Mouse (Mus musculus): ENCODE measurements at regions not wholly inside any gene's neighbourhood (a gene's known extent, or its start where the extent isn't known, plus 50 kb on each side); places are given as distances from the start of the nearest gene placed in this dataset.

DNA sequence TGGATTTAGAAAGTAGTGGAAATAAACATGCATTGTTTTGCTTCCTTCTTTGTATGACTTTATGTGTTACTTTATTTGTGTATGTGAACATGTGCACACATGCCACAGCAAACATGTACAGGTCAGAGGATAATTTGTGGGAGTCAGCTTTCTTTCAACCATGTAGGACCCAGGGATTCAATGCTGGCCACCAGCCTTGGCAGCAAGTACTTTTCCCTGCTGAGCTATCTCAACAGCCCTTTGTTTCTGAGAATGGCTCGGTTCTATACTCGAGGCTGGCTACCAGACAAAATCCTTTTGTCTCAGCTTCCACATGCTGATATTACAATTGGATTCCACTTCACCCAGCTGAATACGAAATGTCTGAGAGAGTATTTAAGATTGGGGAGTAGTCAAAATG lies 349.9 kb downstream of the Zfp619 start:
- Histone ChIP-seq H3K9me3 (ENCODE audit: control insufficient read depth) (no peaks in the 10 kb centered on the region), H3K27ac (ENCODE audit: low read depth, low read length) (no peak overlapping the region), H3K4me2 (replicated peaks; ENCODE audit: low read depth) (no peak overlapping the region), H3K36me3 (ENCODE audit: control insufficient read depth, insufficient read depth) (no peaks in the 10 kb centered on the region), H3K27me3 (replicated peaks; ENCODE audit: control insufficient read depth, insufficient read depth, low read length) (no peaks in the 10 kb centered on the region), H3K4me3 (ENCODE audit: low read depth, low read length) (no peak overlapping the region), H3K9ac (ENCODE audit: low read depth, low read length) (no peak overlapping the region), H3K4me1 (replicated peaks; ENCODE audit: control insufficient read depth, insufficient read depth, low read length) (no peaks in the 10 kb centered on the region)
- 48% methylated on average over 3 of the region's 3 CpGs for WGBS
- no peak for TF ChIP-seq CTCF (IDR thresholded peaks at IDR 0.05; ENCODE audit: low read depth)
- ATAC-seq = no peak

DNA sequence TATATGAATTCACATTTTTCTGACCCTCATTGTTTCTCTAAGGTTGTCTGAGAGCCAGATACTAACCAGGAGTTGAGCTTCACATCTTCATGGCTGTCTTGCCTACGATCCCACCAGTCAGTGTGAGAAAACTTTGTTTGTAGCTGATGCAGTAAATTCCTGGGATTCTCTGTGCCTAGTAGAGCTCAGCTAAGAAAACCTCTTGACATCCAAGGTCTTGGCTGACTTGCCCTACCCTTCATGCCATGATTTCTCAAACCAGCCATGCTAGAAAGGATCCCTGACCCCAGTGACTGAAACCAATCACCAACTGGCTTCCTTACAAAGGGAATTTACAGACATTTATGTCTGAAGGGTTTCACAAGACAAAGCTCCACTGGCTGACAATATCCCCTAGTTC lies 364.5 kb downstream of the Zfp619 start:
- Histone ChIP-seq H3K27ac (ENCODE audit: low read depth, low read length) (no peak overlapping the region), H3K4me2 (replicated peaks; ENCODE audit: low read depth) (no peak overlapping the region), H3K27me3 (replicated peaks; ENCODE audit: control insufficient read depth, insufficient read depth, low read length) (no peaks in the 10 kb centered on the region), H3K4me1 (replicated peaks; ENCODE audit: control insufficient read depth, insufficient read depth, low read length) (no peaks in the 10 kb centered on the region), H3K36me3 (ENCODE audit: control insufficient read depth, insufficient read depth) (no peaks in the 10 kb centered on the region), H3K4me3 (ENCODE audit: low read depth, low read length) (no peak overlapping the region), H3K9ac (ENCODE audit: low read depth, low read length) (no peak overlapping the region), H3K9me3 (ENCODE audit: control insufficient read depth) (no peaks in the 10 kb centered on the region)
- TF ChIP-seq CTCF (IDR thresholded peaks at IDR 0.05; ENCODE audit: low read depth) = no peak
- 40% methylated on average over 1 of the region's 1 CpGs for WGBS
- ATAC-seq = no peak

DNA sequence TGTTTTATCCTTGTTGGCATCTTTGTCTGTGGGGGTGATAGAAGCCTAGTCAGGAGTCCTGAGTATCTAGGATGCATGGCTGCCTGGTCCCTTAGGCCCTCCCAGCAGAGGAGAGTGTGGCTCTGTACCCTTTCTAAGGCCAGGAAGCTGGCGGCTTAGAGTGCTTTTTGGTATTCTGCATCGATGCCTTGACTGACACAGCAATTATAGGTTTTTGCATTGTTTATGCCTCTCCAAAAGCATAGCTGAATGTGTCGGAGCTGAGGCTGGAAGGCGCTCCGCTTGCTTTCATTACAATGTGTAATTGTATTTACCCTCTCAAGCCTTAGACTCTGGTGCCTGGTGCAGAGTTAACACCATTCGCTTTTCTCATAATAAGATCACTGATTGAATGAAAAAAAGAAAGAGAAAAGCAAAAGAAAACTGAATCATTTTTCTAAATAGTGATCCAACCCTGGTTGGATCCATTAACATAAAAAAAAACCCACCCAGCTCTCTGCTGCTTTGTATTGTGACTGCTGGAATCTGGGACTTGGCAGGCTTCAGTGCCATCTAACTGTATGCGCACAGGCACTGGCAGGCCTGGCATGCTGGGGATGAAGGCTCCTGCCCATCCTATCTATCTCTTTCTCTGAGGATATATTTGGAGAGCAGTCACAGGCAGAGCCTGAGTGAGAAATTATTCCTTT lies 376.8 kb downstream of the Zfp619 start:
- WGBS = 86% methylated on average over 7 of the region's 7 CpGs
- TF ChIP-seq CTCF (IDR thresholded peaks at IDR 0.05; ENCODE audit: low read depth) = no peak
- Histone ChIP-seq H3K36me3 (ENCODE audit: control insufficient read depth, insufficient read depth) (no peaks in the 10 kb centered on the region), H3K27ac (ENCODE audit: low read depth, low read length) (no peak overlapping the region), H3K4me2 (replicated peaks; ENCODE audit: low read depth) (no peak overlapping the region), H3K9me3 (ENCODE audit: control insufficient read depth) (no peaks in the 10 kb centered on the region), H3K9ac (ENCODE audit: low read depth, low read length) (no peak overlapping the region), H3K4me1 (replicated peaks; ENCODE audit: control insufficient read depth, insufficient read depth, low read length) (no peaks in the 10 kb centered on the region), H3K4me3 (ENCODE audit: low read depth, low read length) (no peak overlapping the region), H3K27me3 (replicated peaks; ENCODE audit: control insufficient read depth, insufficient read depth, low read length) (no peaks in the 10 kb centered on the region)
- no peak for ATAC-seq

DNA sequence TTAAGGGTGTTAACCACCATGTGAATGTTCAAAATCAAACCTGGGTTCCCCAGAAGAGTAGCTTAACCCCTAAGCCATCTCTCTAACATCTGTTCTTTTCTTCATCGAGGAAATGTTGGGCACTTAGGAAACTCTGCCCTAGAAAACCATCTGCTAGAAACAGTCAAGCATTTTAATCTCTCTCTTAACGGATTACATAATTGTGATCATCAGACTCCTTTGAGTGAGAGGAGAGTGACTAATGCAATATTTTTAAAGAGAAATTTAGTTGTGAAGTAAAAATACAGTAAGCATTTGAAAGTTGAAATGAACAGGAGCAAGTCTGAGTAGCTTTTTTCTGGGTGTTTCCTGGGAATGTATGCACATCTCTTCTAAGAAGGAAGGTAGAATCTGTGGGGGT lies 379.4 kb downstream of the Zfp619 start:
- TF ChIP-seq CTCF (IDR thresholded peaks at IDR 0.05; ENCODE audit: low read depth) = no peak
- WGBS = 74% methylated on average over 2 of the region's 2 CpGs
- no peak overlapping the region for H3K9ac ChIP-seq (ENCODE audit: low read depth, low read length)
- no peaks in the 10 kb centered on the region for H3K36me3 ChIP-seq (ENCODE audit: control insufficient read depth, insufficient read depth)
- H3K27me3 ChIP-seq (replicated peaks; ENCODE audit: control insufficient read depth, insufficient read depth, low read length) = no peaks in the 10 kb centered on the region
- no peak for ATAC-seq
- H3K9me3 ChIP-seq (ENCODE audit: control insufficient read depth) = no peaks in the 10 kb centered on the region
- H3K4me1 ChIP-seq (replicated peaks; ENCODE audit: control insufficient read depth, insufficient read depth, low read length) = no peaks in the 10 kb centered on the region
- no peak overlapping the region for H3K4me3 ChIP-seq (ENCODE audit: low read depth, low read length)
- H3K27ac ChIP-seq (ENCODE audit: low read depth, low read length) = no peak overlapping the region
- no peak overlapping the region for H3K4me2 ChIP-seq (replicated peaks; ENCODE audit: low read depth)

DNA sequence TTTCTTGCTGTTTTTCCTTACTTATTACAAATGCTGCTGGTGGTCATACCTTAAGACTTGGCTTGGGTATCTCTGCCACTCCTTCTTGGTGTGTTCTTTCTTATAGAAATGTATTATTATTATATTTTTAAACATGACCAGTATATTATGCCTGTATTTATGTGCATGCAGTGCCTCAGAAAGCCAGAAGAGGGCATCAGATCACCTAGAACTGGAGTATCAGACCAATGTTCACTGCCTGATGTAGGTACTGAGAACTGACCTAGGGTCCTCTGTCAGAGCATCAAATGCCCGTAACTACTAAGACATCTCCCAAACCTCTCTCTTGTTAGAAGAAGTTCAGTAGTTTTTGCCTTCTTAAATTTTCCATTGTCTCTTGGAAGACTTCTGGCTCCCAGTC lies 380.7 kb downstream of the Zfp619 start:
- H3K9me3 ChIP-seq (ENCODE audit: control insufficient read depth) = no peaks in the 10 kb centered on the region
- H3K36me3 ChIP-seq (ENCODE audit: control insufficient read depth, insufficient read depth) = no peaks in the 10 kb centered on the region
- H3K4me1 ChIP-seq (replicated peaks; ENCODE audit: control insufficient read depth, insufficient read depth, low read length) = no peaks in the 10 kb centered on the region
- no peak overlapping the region for H3K27ac ChIP-seq (ENCODE audit: low read depth, low read length)
- H3K4me3 ChIP-seq (ENCODE audit: low read depth, low read length) = no peak overlapping the region
- no peak for TF ChIP-seq CTCF (IDR thresholded peaks at IDR 0.05; ENCODE audit: low read depth)
- no peak overlapping the region for H3K4me2 ChIP-seq (replicated peaks; ENCODE audit: low read depth)
- no peak for ATAC-seq
- no peaks in the 10 kb centered on the region for H3K27me3 ChIP-seq (replicated peaks; ENCODE audit: control insufficient read depth, insufficient read depth, low read length)
- 100% methylated on average over 1 of the region's 1 CpGs for WGBS
- no peak overlapping the region for H3K9ac ChIP-seq (ENCODE audit: low read depth, low read length)

DNA sequence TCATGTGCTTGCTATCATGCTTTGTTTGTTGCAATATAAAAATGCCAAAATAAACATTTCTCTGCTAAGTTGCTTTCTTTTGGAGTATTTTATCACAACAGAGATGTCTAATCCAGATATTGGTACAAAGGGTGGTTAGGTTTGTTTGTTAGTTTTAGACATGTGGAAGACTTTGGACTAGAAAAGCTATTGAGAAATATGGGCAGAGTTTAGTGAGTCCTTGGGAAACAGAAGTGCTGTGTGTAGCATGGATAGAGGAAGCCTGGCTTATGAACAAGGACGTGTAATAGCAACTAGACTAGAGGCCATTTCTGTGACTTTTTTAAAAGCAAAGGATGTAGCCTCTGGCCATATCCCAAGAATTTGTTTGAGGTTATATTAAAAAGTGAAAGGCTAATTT lies 416.4 kb downstream of the Zfp619 start:
- Histone ChIP-seq H3K4me1 (replicated peaks; ENCODE audit: control insufficient read depth, insufficient read depth, low read length) (no peaks in the 10 kb centered on the region), H3K36me3 (ENCODE audit: control insufficient read depth, insufficient read depth) (no peaks in the 10 kb centered on the region), H3K27me3 (replicated peaks; ENCODE audit: control insufficient read depth, insufficient read depth, low read length) (no peaks in the 10 kb centered on the region), H3K4me3 (ENCODE audit: low read depth, low read length) (no peak overlapping the region), H3K4me2 (replicated peaks; ENCODE audit: low read depth) (no peak overlapping the region), H3K9me3 (ENCODE audit: control insufficient read depth) (no peaks in the 10 kb centered on the region), H3K27ac (ENCODE audit: low read depth, low read length) (no peak overlapping the region), H3K9ac (ENCODE audit: low read depth, low read length) (no peak overlapping the region)
- no peak for TF ChIP-seq CTCF (IDR thresholded peaks at IDR 0.05; ENCODE audit: low read depth)
- ATAC-seq = no peak
- 74% methylated on average over 1 of the region's 1 CpGs for WGBS

DNA sequence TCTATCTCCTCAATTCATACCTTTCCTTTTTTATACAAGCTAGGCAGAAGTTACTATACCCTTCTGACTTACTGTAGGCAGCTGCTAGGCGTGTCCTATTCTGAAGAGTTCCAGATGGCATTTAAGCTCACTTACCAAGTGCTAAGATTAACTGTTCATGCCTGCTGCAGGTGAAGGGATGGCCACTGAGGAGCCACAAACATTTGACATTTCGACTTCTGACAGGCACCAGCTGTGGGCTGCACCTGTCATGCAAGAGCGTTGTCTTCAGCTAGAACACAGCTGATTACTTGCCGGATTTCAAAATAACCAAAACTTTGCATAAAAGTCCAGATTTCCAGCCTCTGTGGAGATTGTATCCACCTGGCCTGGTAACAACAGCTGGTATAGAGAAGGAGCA lies 419.7 kb downstream of the Zfp619 start:
- no peak for TF ChIP-seq CTCF (IDR thresholded peaks at IDR 0.05; ENCODE audit: low read depth)
- no peak for ATAC-seq
- Histone ChIP-seq H3K27ac (ENCODE audit: low read depth, low read length) (no peak overlapping the region), H3K4me2 (replicated peaks; ENCODE audit: low read depth) (no peak overlapping the region), H3K36me3 (ENCODE audit: control insufficient read depth, insufficient read depth) (no peaks in the 10 kb centered on the region), H3K27me3 (replicated peaks; ENCODE audit: control insufficient read depth, insufficient read depth, low read length) (no peaks in the 10 kb centered on the region), H3K9ac (ENCODE audit: low read depth, low read length) (no peak overlapping the region), H3K9me3 (ENCODE audit: control insufficient read depth) (no peaks in the 10 kb centered on the region), H3K4me1 (replicated peaks; ENCODE audit: control insufficient read depth, insufficient read depth, low read length) (no peaks in the 10 kb centered on the region), H3K4me3 (ENCODE audit: low read depth, low read length) (no peak overlapping the region)
- WGBS = 73% methylated on average over 4 of the region's 4 CpGs
